Mouse (Mus musculus) layer of hippocampus, postnatal 14 days (tissue): ENCODE measurements around the gene Klf11. TPM values are rescaled to one million over a fixed set of nuclear protein-coding genes. Genes with fewer than 3 reads are reported as not detected.
"Not testable (repeated sequence)": the region's sequence is repeated elsewhere in the genome, so short reads cannot be mapped to it uniquely, and the experiment has no call there.

Source experiments
- DNase-seq, 2 experiments: peaks; one replicate each; pipeline ENCODE4 v3.0.0; 2021 to 2022; ENCODE audit warnings: low spot score in 2 of 2, mixed read lengths in 1 of 2
- total RNA-seq, 2 experiments: library from RNA; stranded (reverse); gene quantifications; 2 replicates each; pipeline ENCODE4 v1.2.3; 2021

The Klf11 gene
- total RNA-seq, 2 experiments from 2014 or later = 4.7 to 6.3 TPM

DNA sequence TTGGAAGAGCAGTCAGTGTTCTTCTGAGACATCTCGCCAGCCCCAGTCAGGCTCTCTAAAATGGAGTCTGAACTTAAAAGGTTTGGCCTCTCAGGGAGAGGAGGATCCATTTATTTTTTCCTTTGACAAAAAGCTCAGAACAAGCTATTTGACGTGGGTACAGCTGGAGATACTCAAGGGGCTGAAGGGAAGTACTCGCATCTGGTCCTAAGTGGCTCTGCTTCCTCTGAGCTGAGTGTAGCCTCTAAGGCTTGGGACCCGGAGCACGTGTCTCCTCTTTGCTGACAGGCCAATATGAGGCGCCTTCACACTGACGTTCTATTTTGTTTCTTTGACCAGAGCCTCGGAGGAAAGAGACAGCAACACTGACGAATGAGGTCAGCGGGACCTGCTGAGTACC, 48.5 kb downstream of the Klf11 start:
- DNase-seq = no peak

DNA sequence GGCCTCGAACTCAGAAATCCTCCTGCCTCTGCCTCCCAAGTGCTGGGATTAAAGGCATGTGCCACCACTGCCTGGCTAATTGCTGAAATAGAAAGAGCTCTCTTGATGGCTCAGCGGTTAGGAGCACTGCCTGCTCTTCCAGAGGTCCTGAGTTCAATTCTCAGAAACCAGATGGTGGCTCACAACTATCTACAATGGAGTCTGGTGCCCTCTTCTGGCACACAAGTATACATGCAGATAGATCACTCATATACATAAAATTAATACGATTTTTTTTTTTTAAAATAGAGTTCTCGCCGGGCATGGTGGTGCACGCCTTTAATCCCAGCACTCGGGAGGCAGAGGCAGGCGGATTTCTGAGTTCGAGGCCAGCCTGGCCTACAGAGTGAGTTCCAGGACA, 50.5 kb downstream of the Klf11 start:
- DNase-seq = not testable (repeated sequence)

DNA sequence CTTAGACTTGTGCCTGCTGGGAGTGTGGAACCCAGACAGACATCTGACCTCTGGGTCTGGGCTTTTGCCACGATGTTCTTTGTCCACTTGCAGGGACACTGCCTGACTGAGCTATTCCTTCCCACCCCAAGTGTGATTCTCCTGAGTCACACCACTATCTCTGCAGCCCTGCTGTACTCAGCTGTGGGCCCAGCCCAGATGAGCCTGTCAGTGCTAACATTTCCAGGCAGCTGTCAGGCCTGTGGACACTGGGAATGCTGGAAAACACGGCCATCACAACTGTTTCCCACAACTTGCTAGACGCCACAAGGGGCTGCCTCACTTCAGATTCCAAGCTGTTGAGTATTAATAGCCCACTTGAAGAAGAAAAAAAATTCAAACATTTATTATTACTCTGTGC, 51.9 kb downstream of the Klf11 start:
- DNase-seq = no peak

DNA sequence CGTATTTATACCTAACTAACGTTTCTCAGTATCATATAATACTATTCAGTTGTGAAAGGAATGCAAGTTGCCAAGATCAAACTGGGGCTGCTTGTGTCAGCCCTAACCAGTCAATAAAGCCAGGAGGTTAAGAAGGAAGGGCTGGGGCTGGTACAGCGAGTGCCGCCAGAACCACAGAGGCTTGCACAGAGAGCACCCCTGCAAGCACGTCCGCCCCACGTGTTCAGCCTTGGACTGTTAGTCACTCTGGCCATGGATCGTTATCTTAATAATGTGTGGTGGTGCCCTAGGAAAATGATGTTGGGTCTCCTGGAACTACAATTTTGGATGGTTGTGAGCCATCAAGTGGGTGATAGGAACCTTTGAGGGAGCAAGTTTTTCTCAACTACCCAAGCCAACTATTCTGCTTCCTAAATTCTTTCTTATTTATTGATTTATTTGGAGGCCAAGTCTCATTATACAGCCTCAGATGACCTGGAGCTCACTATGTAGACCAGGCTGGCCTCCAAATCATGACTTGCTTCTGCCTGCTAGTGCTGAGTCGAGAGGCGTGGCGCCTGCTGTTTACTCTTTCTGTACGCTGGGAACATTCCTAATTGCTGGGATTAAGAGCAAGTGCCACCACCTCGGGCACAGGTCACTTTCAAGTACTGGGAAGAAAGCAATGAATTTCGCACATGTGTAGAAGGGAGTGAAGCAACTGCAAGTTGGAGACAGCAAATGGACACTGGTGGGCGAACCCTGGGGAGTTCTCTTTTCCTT, 54.6 kb downstream of the Klf11 start:
- DNase-seq = no peak

DNA sequence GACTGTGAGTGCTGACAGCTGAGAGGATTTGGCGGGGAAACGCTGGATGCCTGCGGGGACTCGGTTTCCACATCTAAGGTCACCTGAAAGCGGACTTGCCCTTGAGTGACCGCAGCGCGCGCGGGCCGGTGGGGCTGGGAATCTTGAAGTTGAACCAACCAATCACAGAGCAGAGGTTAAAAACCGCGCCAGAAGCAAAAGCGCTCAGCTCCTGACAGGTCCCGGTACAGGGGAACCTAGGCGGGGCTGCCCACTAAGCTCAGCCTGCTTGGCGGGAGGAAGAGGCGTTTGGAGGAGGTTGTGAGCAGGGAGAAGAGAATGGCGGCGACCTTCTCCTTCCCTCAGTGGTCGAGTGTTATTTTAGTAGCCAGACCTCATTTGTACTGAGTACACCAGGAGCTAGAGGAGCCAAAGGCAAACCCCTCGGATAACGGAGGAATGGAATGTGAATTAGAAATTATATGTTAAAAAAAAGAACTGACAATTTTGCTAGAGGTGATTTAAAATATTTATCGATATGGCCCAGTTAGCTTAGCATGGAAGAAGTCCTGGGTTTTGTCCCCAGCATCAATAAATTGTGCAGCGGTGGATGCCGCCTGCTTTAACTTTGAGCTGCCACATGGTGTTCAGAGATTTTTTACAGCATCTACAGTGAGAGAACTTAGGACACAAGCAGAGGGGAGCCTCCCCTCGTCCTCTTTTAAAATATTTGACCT, 55.8 kb downstream of the Klf11 start:
- DNase-seq = no peak

DNA sequence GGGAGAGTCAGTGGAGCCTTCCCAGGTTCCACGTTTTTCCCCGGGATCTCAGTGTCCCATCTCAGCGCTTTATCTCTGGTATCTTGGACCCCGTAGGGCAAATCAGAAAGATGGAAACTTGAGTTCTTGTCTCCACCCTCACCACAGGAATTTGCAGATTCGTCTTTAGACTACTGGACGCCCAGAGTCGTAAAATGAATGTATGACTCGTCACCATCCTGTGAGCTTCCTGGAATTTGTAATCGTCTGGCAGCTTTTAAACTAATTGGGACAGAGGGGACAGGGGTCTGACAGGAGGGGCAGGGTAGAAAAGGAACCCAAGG, 56.4 kb downstream of the Klf11 start:
- DNase-seq = no peak

DNA sequence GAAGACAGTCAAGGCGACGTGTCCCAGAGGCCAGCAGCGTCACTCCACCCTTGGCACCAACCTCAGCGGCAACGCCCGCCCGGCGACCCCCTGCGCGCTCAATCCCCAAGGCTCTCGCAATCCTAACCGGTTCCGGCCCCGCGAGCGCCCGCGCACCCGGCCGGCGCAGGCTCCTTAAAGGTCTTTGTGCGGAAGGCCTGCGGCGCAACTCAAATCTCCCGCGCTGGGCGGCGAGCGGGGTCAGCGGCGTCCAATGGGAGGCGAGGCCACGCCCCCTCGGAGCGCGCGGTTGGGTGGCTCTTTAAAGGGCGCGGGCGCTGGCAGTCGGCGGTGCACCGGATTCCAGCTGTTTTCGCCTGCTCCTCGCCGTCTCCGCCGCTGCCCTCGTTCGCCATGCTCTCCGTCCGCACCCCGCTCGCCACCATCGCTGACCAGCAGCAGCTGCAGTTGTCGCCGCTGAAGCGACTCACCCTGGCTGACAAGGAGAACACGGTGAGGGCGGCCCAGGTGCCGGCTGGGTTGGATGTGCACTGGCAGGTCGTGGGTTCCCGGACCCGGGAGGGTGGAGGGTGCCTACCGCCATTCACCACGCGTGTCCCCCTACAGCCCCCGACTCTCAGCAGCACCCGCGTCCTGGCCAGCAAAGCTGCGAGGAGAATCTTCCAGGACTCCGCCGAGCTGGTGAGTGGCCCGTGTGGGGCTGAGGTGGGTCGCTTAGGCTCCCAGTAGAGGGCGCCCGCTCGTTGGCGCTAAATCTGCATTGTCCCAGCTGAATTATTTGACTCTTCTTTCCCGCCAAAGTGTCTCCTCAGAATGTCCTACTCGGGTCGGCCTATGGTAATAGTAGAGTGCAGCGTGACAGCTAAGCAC, 57.1 kb downstream of the Klf11 start, which contains the start of gene Rrm2:
Gene Rrm2 (plus strand): TSS at position 288 of the 870 bp plus-strand sequence.
- DNase-seq = peak; percentile 89 to 92

DNA sequence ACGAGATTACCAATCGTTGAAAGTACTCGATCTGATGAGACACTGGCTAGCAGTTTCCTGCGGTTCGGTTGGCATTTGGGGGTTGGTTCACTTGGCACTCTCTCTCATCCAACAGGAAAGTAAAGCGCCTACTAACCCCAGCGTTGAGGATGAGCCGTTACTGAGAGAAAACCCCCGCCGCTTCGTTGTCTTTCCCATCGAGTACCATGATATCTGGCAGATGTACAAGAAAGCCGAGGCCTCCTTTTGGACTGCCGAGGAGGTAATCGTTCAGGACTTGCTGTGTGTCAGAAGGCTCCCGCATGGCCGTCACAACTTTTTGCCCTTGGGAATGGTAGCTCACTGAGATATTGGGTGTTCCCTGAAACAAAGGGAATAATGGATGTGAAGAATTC, 57.7 kb downstream of the Klf11 start:
- peak in 1 of 2 experiments; percentile 29 for DNase-seq

DNA sequence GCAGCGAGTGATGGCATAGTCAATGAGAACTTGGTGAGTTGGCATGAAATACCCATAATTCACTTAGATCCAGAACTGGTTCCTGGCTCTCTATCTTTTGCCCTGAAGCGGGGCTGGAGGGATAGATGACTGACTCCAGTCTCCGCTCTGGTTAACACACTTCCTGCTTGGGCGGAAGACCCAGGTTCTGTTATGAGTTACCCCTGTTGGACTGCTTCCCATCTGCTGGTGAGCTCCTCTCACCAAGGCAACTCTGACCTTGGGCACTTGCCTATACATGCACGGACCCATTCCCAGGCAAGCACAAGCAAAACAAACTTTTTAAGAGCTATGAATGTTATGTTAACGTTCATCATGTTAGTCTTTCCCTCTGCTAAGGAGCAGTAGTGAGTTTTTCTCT, 58.3 kb downstream of the Klf11 start:
- no peak for DNase-seq

DNA sequence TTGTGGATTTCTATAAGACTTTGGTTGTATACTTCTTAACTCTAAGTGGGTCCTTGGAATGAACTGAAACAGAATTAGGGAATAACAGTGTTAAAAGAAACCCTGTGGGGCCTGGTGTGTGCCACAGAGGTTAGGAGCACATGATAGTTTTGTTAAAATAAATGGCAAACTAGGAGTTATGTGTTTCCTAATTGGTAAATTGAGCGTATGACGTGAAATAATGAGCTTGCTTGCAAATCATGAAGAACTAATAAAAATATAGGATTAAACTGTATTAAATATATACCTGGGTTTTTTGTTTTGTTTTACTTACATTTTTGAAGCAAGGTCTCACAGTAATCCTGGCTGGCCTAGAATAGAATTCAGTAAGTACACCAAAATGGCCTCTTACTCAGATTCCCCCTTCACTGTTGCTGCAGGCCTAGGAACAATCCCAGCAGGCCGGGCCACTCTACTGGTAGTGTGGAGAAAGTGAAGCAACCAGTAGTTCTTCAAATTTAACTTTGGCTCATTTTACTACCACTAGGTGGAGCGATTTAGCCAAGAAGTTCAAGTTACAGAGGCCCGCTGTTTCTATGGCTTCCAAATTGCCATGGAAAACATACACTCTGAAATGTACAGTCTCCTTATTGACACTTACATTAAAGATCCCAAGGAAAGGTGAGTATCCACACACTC, 58.9 kb downstream of the Klf11 start:
- peak in 1 of 2 experiments; percentile 87 for DNase-seq

DNA sequence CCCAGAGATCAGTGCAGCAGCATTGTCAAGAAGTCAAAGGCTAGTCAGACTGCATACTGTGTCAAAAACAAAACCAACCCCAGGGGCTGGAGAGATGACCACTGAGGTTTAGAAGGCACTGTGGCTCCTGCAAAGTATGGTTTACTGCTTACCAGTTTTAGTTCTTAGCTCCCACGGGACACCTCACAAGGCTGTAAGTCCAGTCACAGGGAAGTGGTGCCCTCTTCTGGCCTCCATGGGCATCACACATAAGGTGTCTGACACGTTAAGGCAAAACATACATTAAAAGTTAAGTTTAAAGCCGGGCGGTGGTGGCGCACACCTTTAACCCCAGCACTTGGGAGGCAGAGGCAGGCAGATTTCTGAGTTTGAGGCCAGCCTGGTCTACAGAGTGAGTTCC, 59.6 kb downstream of the Klf11 start:
- DNase-seq = no peak

Other genes starting within 250 kb of the Klf11 start
- gene Taf1b, start 152.9 kb upstream of the Klf11 start, total RNA-seq = 10 to 100 TPM; 28.3 to 31.7 TPM
- 10 to 100 TPM; 20.4 to 20.6 TPM for gene Grhl1, start 79.0 kb upstream of the Klf11 start, total RNA-seq
- 10 to 100 TPM; 13.4 to 14.2 TPM for gene Cys1, start 30.5 kb downstream of the Klf11 start, total RNA-seq
- 1 to 10 TPM; 6.3 to 7.6 TPM for gene Rrm2, start 57.0 kb downstream of the Klf11 start, total RNA-seq
- 10 to 100 TPM; 62.6 to 69.3 TPM for gene Mboat2, start 179.6 kb downstream of the Klf11 start, total RNA-seq